Mouse (Mus musculus) heart, embryonic 12.5 days (tissue): ENCODE data around the gene Ripply2. TPM values are rescaled to one million over a fixed set of nuclear protein-coding genes. Genes with fewer than 3 reads are reported as not detected.

ENCODE experiments used
- ATAC-seq: fragments of 200-750 bp; cut with Nextera tagmentation; 2 replicates; pipeline ENCODE4 v1.8.0; 2017; ENCODE audit warnings: moderate TSS enrichment, moderate library complexity; ENCODE audit not compliant: insufficient number of reproducible peaks, low FRiP score
- H3K27ac ChIP-seq: fragments of 300-500 bp; sonication (generic); 2 replicates; pipeline ENCODE4 v1.5.1; 2016; ENCODE audit warnings: mild to moderate bottlenecking, moderate library complexity; ENCODE audit not compliant: poor library complexity, severe bottlenecking
- H3K27me3 ChIP-seq: fragments of 300-500 bp; sonication (generic); replicated peaks from 2 replicates; pipeline ENCODE4 v1.6.1; 2016; ENCODE audit warnings: mild to moderate bottlenecking, moderate library complexity
- H3K36me3 ChIP-seq: fragments of 300-500 bp; sonication (generic); 2 replicates; pipeline ENCODE4 v1.6.1; 2016; ENCODE audit warnings: mild to moderate bottlenecking, moderate library complexity
- H3K4me1 ChIP-seq: fragments of 300-500 bp; sonication (generic); replicated peaks from 2 replicates; pipeline ENCODE4 v1.6.1; 2016; ENCODE audit warnings: mild to moderate bottlenecking
- H3K4me2 ChIP-seq: fragments of 300-500 bp; sonication (generic); 2 replicates; pipeline ENCODE4 v1.6.1; 2016; ENCODE audit warnings: mild to moderate bottlenecking, moderate library complexity
- H3K4me3 ChIP-seq: fragments of 300-500 bp; sonication (generic); 2 replicates; pipeline ENCODE4 v1.5.1; 2016; ENCODE audit warnings: mild to moderate bottlenecking
- H3K9ac ChIP-seq: fragments of 300-500 bp; sonication (generic); 2 replicates; pipeline ENCODE4 v1.6.1; 2016; ENCODE audit warnings: mild to moderate bottlenecking, moderate library complexity
- H3K9me3 ChIP-seq: fragments of 300-500 bp; sonication (generic); replicated peaks from 2 replicates; pipeline ENCODE4 v1.6.1; 2016; ENCODE audit warnings: mild to moderate bottlenecking, moderate library complexity
- WGBS: fragments of 180-500 bp; shearing (Covaris S2); methylation state at CpG from one replicate; pipeline ENCODE4 v1.1.7; 2016; 5-methylcytosine and 5-hydroxymethylcytosine counted together
- polyA plus RNA-seq: library from polyadenylated mRNA; unstranded; fragments of >200 nt; fragmentation: Nextera tagmentation; extraction: Ambion mirVana; gene quantifications from 2 replicates; pipeline ENCODE4 v1.2.1, GENCODE M21; 2016

The Ripply2 gene
- polyA plus RNA-seq, 1 experiment from 2014 or later = 0.96 TPM

- Histone ChIP-seq H3K4me2 (no peak overlapping the region), H3K9me3 (no peaks in the 10 kb centered on the region), H3K36me3 (0 out of 2 replicates have a peak, but pooled peaks cover 5% of the 10 kb centered on the region), H3K27ac (no peak overlapping the region), H3K4me3 (no peak overlapping the region), H3K27me3 (no peaks in the 10 kb centered on the region), H3K4me1 (peaks cover 8% of the 10 kb centered on the region), H3K9ac (no peak overlapping the region)
- 42% methylated on average over 8 of the region's 8 CpGs for WGBS
- ATAC-seq = no peak
Observed at GRCm38 (mm10) chr9:87027423-87028084, 12.2 kb downstream of the Ripply2 start.

GRCm38 (mm10) chr9:87032196-87032595 lies 16.9 kb downstream of the Ripply2 start:
- no peaks in the 10 kb centered on the region for H3K27me3 ChIP-seq
- H3K27ac ChIP-seq = no peak overlapping the region
- H3K4me3 ChIP-seq = no peak overlapping the region
- no peaks in the 10 kb centered on the region for H3K4me1 ChIP-seq
- ATAC-seq = no peak
- WGBS = 81% methylated on average over 4 of the region's 4 CpGs
- H3K4me2 ChIP-seq = no peak overlapping the region
- H3K9me3 ChIP-seq = no peaks in the 10 kb centered on the region
- no peak overlapping the region for H3K9ac ChIP-seq
- H3K36me3 ChIP-seq = peaks cover 16% of the 10 kb centered on the region; the same call in 1 of the 2 replicates

GRCm38 (mm10) chr9:87034831-87035580 lies 19.7 kb downstream of the Ripply2 start:
- no peak overlapping the region for H3K4me3 ChIP-seq
- no peak overlapping the region for H3K4me2 ChIP-seq
- ATAC-seq = no peak
- H3K36me3 ChIP-seq = peaks cover 16% of the 10 kb centered on the region; the same call in 1 of the 2 replicates
- no peak overlapping the region for H3K27ac ChIP-seq
- H3K4me1 ChIP-seq = no peaks in the 10 kb centered on the region
- no peaks in the 10 kb centered on the region for H3K27me3 ChIP-seq
- WGBS = 67% methylated on average over 2 of the region's 2 CpGs
- H3K9me3 ChIP-seq = no peaks in the 10 kb centered on the region
- H3K9ac ChIP-seq = no peak overlapping the region

GRCm38 (mm10) chr9:87049425-87049824 lies 34.1 kb downstream of the Ripply2 start:
- no peak for ATAC-seq
- no peak overlapping the region for H3K4me2 ChIP-seq
- peaks cover 27% of the 10 kb centered on the region for H3K36me3 ChIP-seq
- H3K4me3 ChIP-seq = no peak overlapping the region
- no peak overlapping the region for H3K27ac ChIP-seq
- no peaks in the 10 kb centered on the region for H3K27me3 ChIP-seq
- H3K9me3 ChIP-seq = no peaks in the 10 kb centered on the region
- 85% methylated on average over 4 of the region's 4 CpGs for WGBS
- no peaks in the 10 kb centered on the region for H3K4me1 ChIP-seq
- no peak overlapping the region for H3K9ac ChIP-seq

GRCm38 (mm10) chr9:87055547-87056235 lies 40.4 kb downstream of the Ripply2 start:
- ATAC-seq = no peak
- H3K9ac ChIP-seq = no peak overlapping the region
- no peaks in the 10 kb centered on the region for H3K9me3 ChIP-seq
- no peak overlapping the region for H3K27ac ChIP-seq
- H3K36me3 ChIP-seq = peaks cover 42% of the 10 kb centered on the region
- no peak overlapping the region for H3K4me3 ChIP-seq
- whole genome bisulfite sequencing = 85% methylated on average over 11 of the region's 11 CpGs
- no peak overlapping the region for H3K4me2 ChIP-seq
- no peaks in the 10 kb centered on the region for H3K27me3 ChIP-seq
- no peaks in the 10 kb centered on the region for H3K4me1 ChIP-seq

GRCm38 (mm10) chr9:87062337-87062736 lies 47.0 kb downstream of the Ripply2 start:
- no peak overlapping the region for H3K9ac ChIP-seq
- no peak for ATAC-seq
- H3K36me3 ChIP-seq = peaks cover 43% of the 10 kb centered on the region
- 77% methylated on average over 5 of the region's 5 CpGs for WGBS
- no peaks in the 10 kb centered on the region for H3K4me1 ChIP-seq
- no peak overlapping the region for H3K27ac ChIP-seq
- no peaks in the 10 kb centered on the region for H3K9me3 ChIP-seq
- no peak overlapping the region for H3K4me3 ChIP-seq
- no peaks in the 10 kb centered on the region for H3K27me3 ChIP-seq
- H3K4me2 ChIP-seq = no peak overlapping the region

- no peak overlapping the region for H3K27ac ChIP-seq
- no peaks in the 10 kb centered on the region for H3K4me1 ChIP-seq
- peaks cover 40% of the 10 kb centered on the region for H3K36me3 ChIP-seq
- no peak for ATAC-seq
- no peaks in the 10 kb centered on the region; the same call in 1 of the 2 replicates for H3K9me3 ChIP-seq
- 91% methylated on average over 1 of the region's 1 CpGs for WGBS
- no peak overlapping the region for H3K9ac ChIP-seq
- H3K4me2 ChIP-seq = no peak overlapping the region
- no peak overlapping the region for H3K4me3 ChIP-seq
- no peaks in the 10 kb centered on the region for H3K27me3 ChIP-seq
Observed at GRCm38 (mm10) chr9:87068160-87068559, 52.8 kb downstream of the Ripply2 start.

Other genes starting within 250 kb of the Ripply2 start
- 77.2 and 84.2 TPM in 2 replicates for gene Snap91, start 134.9 kb upstream of the Ripply2 start, polyA plus RNA-seq
- gene Cyb5r4, start 6.5 kb downstream of the Ripply2 start, polyA plus RNA-seq = 57.1 and 59.8 TPM in 2 replicates
- not detected in 2 replicates for gene Mrap2, start 128.8 kb downstream of the Ripply2 start, polyA plus RNA-seq
- 4.6 and 5.4 TPM in 2 replicates for gene Cep162, start 240.0 kb downstream of the Ripply2 start, polyA plus RNA-seq